Mouse (Mus musculus): ENCODE measurements around the gene Sh3d21. TPM values are rescaled to one million over a fixed set of nuclear protein-coding genes. Genes with fewer than 3 reads are reported as not detected.

The Sh3d21 gene
- polyA plus RNA-seq, 1 experiment from 2014 or later, result 2.3 TPM

Other genes starting within 250 kb of the Sh3d21 start
- 2.4 and 3.1 TPM in 2 replicates for gene Csf3r, start 138.9 kb downstream of the Sh3d21 start, polyA plus RNA-seq (2014; fragmentation: Nextera tagmentation; extraction: Ambion mirVana)
- 186 and 190 TPM in 2 replicates for gene Mrps15, start 116.6 kb downstream of the Sh3d21 start, polyA plus RNA-seq (2014; fragmentation: Nextera tagmentation; extraction: Ambion mirVana)
- 6.6 TPM in 2 replicates for gene Oscp1, start 104.9 kb downstream of the Sh3d21 start, polyA plus RNA-seq (2014; fragmentation: Nextera tagmentation; extraction: Ambion mirVana)
- gene Lsm10, start 66.9 kb downstream of the Sh3d21 start, polyA plus RNA-seq (2014; fragmentation: Nextera tagmentation; extraction: Ambion mirVana), result 46.6 and 53.3 TPM in 2 replicates
- gene Stk40, start 59.5 kb downstream of the Sh3d21 start, polyA plus RNA-seq (2014; fragmentation: Nextera tagmentation; extraction: Ambion mirVana), result 24.4 and 26.7 TPM in 2 replicates
- 25.3 and 28.1 TPM in 2 replicates for gene Eva1b, start 15.7 kb downstream of the Sh3d21 start, polyA plus RNA-seq (2014; fragmentation: Nextera tagmentation; extraction: Ambion mirVana)
- gene Thrap3, start 39.3 kb upstream of the Sh3d21 start, polyA plus RNA-seq (2014; fragmentation: Nextera tagmentation; extraction: Ambion mirVana), result 199 and 207 TPM in 2 replicates
- 26.5 and 28.9 TPM in 2 replicates for gene Map7d1, start 92.9 kb upstream of the Sh3d21 start, polyA plus RNA-seq (2014; fragmentation: Nextera tagmentation; extraction: Ambion mirVana)
- gene Trappc3, start 98.8 kb upstream of the Sh3d21 start, polyA plus RNA-seq (2014; fragmentation: Nextera tagmentation; extraction: Ambion mirVana), result 20.6 and 26.8 TPM in 2 replicates
- 1.9 and 2.2 TPM in 2 replicates for gene Col8a2, start 123.3 kb upstream of the Sh3d21 start, polyA plus RNA-seq (2014; fragmentation: Nextera tagmentation; extraction: Ambion mirVana)
- gene Adprhl2, start 158.2 kb upstream of the Sh3d21 start, polyA plus RNA-seq (2014; fragmentation: Nextera tagmentation; extraction: Ambion mirVana), result 53.5 and 62.2 TPM in 2 replicates
- gene Tekt2, start 162.2 kb upstream of the Sh3d21 start, polyA plus RNA-seq (2014; fragmentation: Nextera tagmentation; extraction: Ambion mirVana), result 0.71 and 1.7 TPM in 2 replicates

All from liver, embryonic 11.5 days (tissue).